Mouse (Mus musculus) MEL-GATA-1-ER (cell line): Measurements from ENCODE around the gene 1700020N15Rik.
"Not testable (repeated sequence)": the region's sequence is repeated elsewhere in the genome, so short reads cannot be mapped to it uniquely, and the experiment has no call there.

Experiments
- DNase-seq: peaks from one replicate; pipeline ENCODE4 v3.0.0-alpha.2; 2012; ENCODE audit warnings: low read depth; ENCODE audit errors: extremely low read depth

1700020N15Rik gene

GRCm38 (mm10) chrX:69945000-69945399 is at the start of gene 1700020N15Rik:
TSS of gene 1700020N15Rik (plus strand) at chrX:69945300.
- DNase-seq: not testable (repeated sequence)

- DNase-seq: no peak
Observed at GRCm38 (mm10) chrX:69976790-69977579, 31.9 kb downstream of the 1700020N15Rik start.
